Mouse (Mus musculus) spleen, postnatal 14 days (tissue): Measurements from ENCODE around the gene Adh4.
"Not testable (repeated sequence)": the region's sequence is repeated elsewhere in the genome, so short reads cannot be mapped to it uniquely, and the experiment has no call there.

Experiments
- DNase-seq, 2 experiments: peaks; one replicate each; pipeline ENCODE4 v3.0.0; 2021 to 2022; ENCODE audit warnings: low spot score in 2 of 2

Gene Adh4

GRCm38 (mm10) chr3:138443465-138443771 lies 28.2 kb downstream of the Adh4 start:
- no peak for DNase-seq

- DNase-seq, result no peak
These were observed 33.0 kb downstream of the Adh4 start for GRCm38 (mm10) chr3:138448077-138448860.

GRCm38 (mm10) chr3:138452169-138452568 lies 36.9 kb downstream of the Adh4 start:
- DNase-seq, result no peak

GRCm38 (mm10) chr3:138454234-138454633 lies 39.0 kb downstream of the Adh4 start:
- no peak for DNase-seq

GRCm38 (mm10) chr3:138454711-138455435 lies 39.6 kb downstream of the Adh4 start:
- no peak for DNase-seq

- no peak for DNase-seq
These were observed 43.2 kb downstream of the Adh4 start for GRCm38 (mm10) chr3:138458441-138458840.

GRCm38 (mm10) chr3:138460260-138460659 lies 45.0 kb downstream of the Adh4 start:
- no peak for DNase-seq

- DNase-seq, result no peak
These were observed 46.6 kb downstream of the Adh4 start for GRCm38 (mm10) chr3:138461832-138462231.

GRCm38 (mm10) chr3:138463137-138463536 lies 47.9 kb downstream of the Adh4 start:
- no peak for DNase-seq

- no peak for DNase-seq
These were observed 48.5 kb downstream of the Adh4 start for GRCm38 (mm10) chr3:138463807-138464206.

GRCm38 (mm10) chr3:138464573-138465147 lies 49.4 kb downstream of the Adh4 start:
- DNase-seq, result no peak

GRCm38 (mm10) chr3:138466656-138467055 lies 51.4 kb downstream of the Adh4 start:
- not testable (repeated sequence) for DNase-seq

GRCm38 (mm10) chr3:138471066-138471465 lies 55.8 kb downstream of the Adh4 start:
- DNase-seq, result no peak

GRCm38 (mm10) chr3:138479489-138479888 lies 64.2 kb downstream of the Adh4 start:
- no peak for DNase-seq
